Mouse (Mus musculus) embryonic facial prominence, embryonic 10.5 days (tissue): ENCODE data around the gene Gm28230. TPM values are rescaled to one million over a fixed set of nuclear protein-coding genes. Genes with fewer than 3 reads are reported as not detected.

ENCODE experiments used
- DNase-seq: peaks from one replicate; pipeline ENCODE4 v3.0.0-alpha.2; 2017; ENCODE audit warnings: low spot score
- H3K27ac ChIP-seq: fragments of 300-500 bp; sonication (generic); replicated peaks from 2 replicates; pipeline ENCODE4 v1.5.1; 2016; ENCODE audit warnings: mild to moderate bottlenecking
- H3K27me3 ChIP-seq: fragments of 300-500 bp; sonication (generic); replicated peaks from 2 replicates; pipeline ENCODE4 v1.6.1; 2016; ENCODE audit warnings: low read depth, mild to moderate bottlenecking; ENCODE audit not compliant: poor library complexity, severe bottlenecking
- H3K36me3 ChIP-seq: fragments of 300-500 bp; sonication (generic); replicated peaks from 2 replicates; pipeline ENCODE4 v1.6.1; 2016; ENCODE audit warnings: mild to moderate bottlenecking, moderate library complexity
- H3K4me1 ChIP-seq: fragments of 300-500 bp; sonication (generic); 2 replicates; pipeline ENCODE4 v1.6.1; 2016
- H3K4me3 ChIP-seq: fragments of 300-500 bp; sonication (generic); 2 replicates; pipeline ENCODE4 v1.5.1; 2016; ENCODE audit warnings: mild to moderate bottlenecking, moderate library complexity
- H3K9me3 ChIP-seq: fragments of 300-500 bp; sonication (generic); 2 replicates; pipeline ENCODE4 v1.6.1; 2016; ENCODE audit warnings: mild to moderate bottlenecking
- WGBS: fragments of 180-500 bp; shearing (Covaris S2); methylation state at CpG from one replicate; pipeline ENCODE4 v1.1.7; 2016; 5-methylcytosine and 5-hydroxymethylcytosine counted together
- polyA plus RNA-seq: library from polyadenylated mRNA; unstranded; fragments of >200 nt; fragmentation: Nextera tagmentation; extraction: Ambion mirVana; gene quantifications from 2 replicates; pipeline ENCODE4 v1.2.1, GENCODE M21; 2016

The Gm28230 gene
- polyA plus RNA-seq, 1 experiment from 2014 or later: not detected

- peaks cover 13% of the 10 kb centered on the region for H3K4me1 ChIP-seq
- under 1% methylated on average over 65 of the region's 65 CpGs for WGBS
- DNase-seq: peak; percentile 71
- no peaks in the 10 kb centered on the region for H3K36me3 ChIP-seq
- no peaks in the 10 kb centered on the region for H3K9me3 ChIP-seq
- H3K27ac ChIP-seq: no peak within 1 kb of the TSS
- peaks cover 100% of the 10 kb centered on the region for H3K27me3 ChIP-seq
- peak within 1 kb of the TSS; percentile 43 for H3K4me3 ChIP-seq
Observed at GRCm38 (mm10) chr2:74711721-74712621, 14.6 kb upstream of the Gm28230 start, which contains the start of the genes Hoxd3 and Hoxd4. Gene Hoxd3, plus strand, starts transcription at chr2:74711927. Gene Hoxd4, plus strand, starts transcription at chr2:74711929.

GRCm38 (mm10) chr2:74713239-74714150 is 13.0 kb upstream of the Gm28230 start:
- no peaks in the 10 kb centered on the region for H3K36me3 ChIP-seq
- H3K4me3 ChIP-seq: no peak overlapping the region
- H3K27me3 ChIP-seq: peaks cover 100% of the 10 kb centered on the region
- DNase-seq: peak; percentile 23
- 4% methylated on average over 19 of the region's 19 CpGs for WGBS
- H3K27ac ChIP-seq: no peak overlapping the region
- peaks cover 13% of the 10 kb centered on the region for H3K4me1 ChIP-seq
- no peaks in the 10 kb centered on the region for H3K9me3 ChIP-seq

- H3K9me3 ChIP-seq: no peaks in the 10 kb centered on the region
- no peak overlapping the region for H3K4me3 ChIP-seq
- H3K27me3 ChIP-seq: peaks cover 100% of the 10 kb centered on the region
- WGBS: 2% methylated on average over 18 of the region's 18 CpGs
- peaks cover 13% of the 10 kb centered on the region for H3K4me1 ChIP-seq
- no peaks in the 10 kb centered on the region for H3K36me3 ChIP-seq
- peak; percentile 30 for DNase-seq
- no peak overlapping the region for H3K27ac ChIP-seq
Observed at GRCm38 (mm10) chr2:74714156-74714789, 12.3 kb upstream of the Gm28230 start.

- no peaks in the 10 kb centered on the region for H3K36me3 ChIP-seq
- H3K27ac ChIP-seq: no peak overlapping the region
- H3K9me3 ChIP-seq: no peaks in the 10 kb centered on the region
- peaks cover 13% of the 10 kb centered on the region for H3K4me1 ChIP-seq
- H3K4me3 ChIP-seq: no peak overlapping the region
- 1% methylated on average over 14 of the region's 14 CpGs for WGBS
- H3K27me3 ChIP-seq: peaks cover 100% of the 10 kb centered on the region
- peak; percentile 51 for DNase-seq
Observed at GRCm38 (mm10) chr2:74714881-74715280, 11.6 kb upstream of the Gm28230 start.

GRCm38 (mm10) chr2:74715504-74716241 is 10.9 kb upstream of the Gm28230 start:
- Histone ChIP-seq H3K27ac (no peak overlapping the region), H3K9me3 (no peaks in the 10 kb centered on the region), H3K27me3 (peaks cover 100% of the 10 kb centered on the region), H3K36me3 (no peaks in the 10 kb centered on the region), H3K4me1 (peaks cover 13% of the 10 kb centered on the region), H3K4me3 (peak overlapping the region; percentile 45)
- DNase-seq: peak; percentile 92
- 2% methylated on average over 26 of the region's 26 CpGs for WGBS

GRCm38 (mm10) chr2:74720384-74720783 is 6.1 kb upstream of the Gm28230 start:
- DNase-seq: no peak
- 4% methylated on average over 2 of the region's 2 CpGs for WGBS
- Histone ChIP-seq H3K36me3 (no peaks in the 10 kb centered on the region), H3K9me3 (no peaks in the 10 kb centered on the region), H3K27ac (no peak overlapping the region), H3K4me1 (peaks cover 6% of the 10 kb centered on the region; the same call in 1 of the 2 replicates), H3K27me3 (peaks cover 100% of the 10 kb centered on the region), H3K4me3 (no peak overlapping the region)

- Histone ChIP-seq H3K27ac (no peak overlapping the region), H3K9me3 (no peaks in the 10 kb centered on the region), H3K27me3 (peaks cover 100% of the 10 kb centered on the region), H3K4me3 (no peak overlapping the region), H3K36me3 (no peaks in the 10 kb centered on the region), H3K4me1 (peaks cover 3% of the 10 kb centered on the region; the same call in 1 of the 2 replicates)
- DNase-seq: peak; percentile 21
- WGBS: 3% methylated on average over 5 of the region's 5 CpGs
Observed at GRCm38 (mm10) chr2:74720955-74721491, 5.5 kb upstream of the Gm28230 start.

GRCm38 (mm10) chr2:74721882-74722281 is 4.6 kb upstream of the Gm28230 start:
- Histone ChIP-seq H3K27me3 (peaks cover 100% of the 10 kb centered on the region), H3K4me1 (no peaks in the 10 kb centered on the region), H3K4me3 (no peak overlapping the region), H3K27ac (no peak overlapping the region), H3K36me3 (no peaks in the 10 kb centered on the region), H3K9me3 (no peaks in the 10 kb centered on the region)
- WGBS: 5% methylated on average over 6 of the region's 6 CpGs
- peak; percentile 29 for DNase-seq

- no peaks in the 10 kb centered on the region for H3K9me3 ChIP-seq
- H3K27me3 ChIP-seq: peaks cover 100% of the 10 kb centered on the region
- no peak overlapping the region for H3K27ac ChIP-seq
- H3K4me3 ChIP-seq: no peak overlapping the region
- peaks cover 6% of the 10 kb centered on the region for H3K4me1 ChIP-seq
- DNase-seq: peak; percentile 34
- WGBS: 3% methylated on average over 8 of the region's 8 CpGs
- H3K36me3 ChIP-seq: no peaks in the 10 kb centered on the region
Observed at GRCm38 (mm10) chr2:74722949-74723348, 3.6 kb upstream of the Gm28230 start.

GRCm38 (mm10) chr2:74724244-74725015 is 2.1 kb upstream of the Gm28230 start:
- H3K36me3 ChIP-seq: no peaks in the 10 kb centered on the region
- DNase-seq: peak; percentile 22
- no peaks in the 10 kb centered on the region for H3K9me3 ChIP-seq
- peaks cover 6% of the 10 kb centered on the region for H3K4me1 ChIP-seq
- H3K4me3 ChIP-seq: no peak overlapping the region
- H3K27ac ChIP-seq: no peak overlapping the region
- peaks cover 100% of the 10 kb centered on the region for H3K27me3 ChIP-seq
- WGBS: 4% methylated on average over 7 of the region's 7 CpGs

GRCm38 (mm10) chr2:74725171-74725570 is 1.4 kb upstream of the Gm28230 start:
- H3K27me3 ChIP-seq: peaks cover 100% of the 10 kb centered on the region
- peak; percentile 56 for DNase-seq
- under 1% methylated on average over 17 of the region's 17 CpGs for WGBS
- no peaks in the 10 kb centered on the region for H3K9me3 ChIP-seq
- H3K4me3 ChIP-seq: no peak overlapping the region
- no peaks in the 10 kb centered on the region for H3K36me3 ChIP-seq
- no peak overlapping the region for H3K27ac ChIP-seq
- peaks cover 6% of the 10 kb centered on the region for H3K4me1 ChIP-seq
